Comparison of ENCODE assay signal across 30 mouse cellular contexts in genomic region chr1:136960428-136961012, GRCm38 (mm10). TPM values are rescaled to one million over a fixed set of nuclear protein-coding genes. Genes with fewer than 3 reads are reported as not detected.
DNase-seq lines count a peak whose midpoint lies in the region; ATAC-seq and TF ChIP-seq lines count a peak whose summit lies in the region.
"Had no signal": no experiment of that assay in that cellular context is flagged by ENCODE, and none has a peak within 500 bp of the region (broad histone marks: within the 10 kb centered on the region; RNA-seq: fewer than 3 reads in every experiment).

Gene Nr5a2 (minus strand): TSS chr1:136960448.

- no peak within 1 kb of the TSS for H3K27ac ChIP-seq in midbrain, embryonic 11.5 days (ENCODE audit: low read depth, low read length)
- no peak within 1 kb of the TSS for H3K27ac ChIP-seq in midbrain, postnatal 0 days (ENCODE audit: low read depth, low read length)
- H3K27ac ChIP-seq in intestine, postnatal 0 days (ENCODE audit: low read depth, low read length) = peak within 1 kb of the TSS; percentile 75
- H3K27ac ChIP-seq in liver, embryonic 15.5 days (replicated peaks) = peak within 1 kb of the TSS; percentile 61
- no peak within 1 kb of the TSS for H3K27ac ChIP-seq in forebrain, embryonic 11.5 days (ENCODE audit: low read depth, low read length)
- H3K27ac ChIP-seq: embryonic facial prominence, embryonic 13.5 days; hindbrain, embryonic 10.5 days; hindbrain, postnatal 0 days; limb, embryonic 15.5 days; macrophage had no signal

- ATAC-seq in midbrain, embryonic 11.5 days (ENCODE audit: low FRiP score) = no peak
- ATAC-seq in midbrain, postnatal 0 days (ENCODE audit: low FRiP score) = no peak
- ATAC-seq in intestine, postnatal 0 days = peak; percentile 92
- peak; percentile 80 for ATAC-seq in liver, embryonic 15.5 days (ENCODE audit: insufficient read depth)
- ATAC-seq in forebrain, embryonic 11.5 days (replicated peaks; ENCODE audit: low FRiP score) = no peak
- ATAC-seq: CD4-positive, CD25-positive, alpha-beta regulatory T cell, adult 4 months; forebrain, postnatal 0 days; hindbrain, postnatal 0 days; lung, postnatal 0 days; midbrain, embryonic 16.5 days had no signal

- peaks cover 3% of the 10 kb centered on the region; the same call in 1 of the 2 replicates for H3K4me1 ChIP-seq in midbrain, embryonic 11.5 days (ENCODE audit: control insufficient read depth, insufficient read depth, low read length)
- H3K4me1 ChIP-seq in midbrain, postnatal 0 days (ENCODE audit: insufficient read depth, low read length) = no peaks in the 10 kb centered on the region
- H3K4me1 ChIP-seq in intestine, postnatal 0 days (replicated peaks; ENCODE audit: control insufficient read depth, insufficient read depth, low read length) = no peaks in the 10 kb centered on the region
- no peaks in the 10 kb centered on the region; the same call in 1 of the 2 replicates for H3K4me1 ChIP-seq in liver, embryonic 15.5 days (replicated peaks)
- 0 out of 2 replicates have a peak, but pooled peaks cover 4% of the 10 kb centered on the region for H3K4me1 ChIP-seq in forebrain, embryonic 11.5 days (replicated peaks; ENCODE audit: control insufficient read depth, insufficient read depth, low read length)

- no peak for TF ChIP-seq CTCF in midbrain, postnatal 0 days (IDR thresholded peaks at IDR 0.05)
- TF ChIP-seq CTCF in intestine, postnatal 0 days (IDR thresholded peaks at IDR 0.05; ENCODE audit: low read depth) = no peak

- no peaks in the 10 kb centered on the region for H3K36me3 ChIP-seq in midbrain, embryonic 11.5 days (ENCODE audit: control insufficient read depth, insufficient read depth, low read length)
- H3K36me3 ChIP-seq in midbrain, postnatal 0 days (ENCODE audit: insufficient read depth, low read length) = no peaks in the 10 kb centered on the region
- H3K36me3 ChIP-seq in intestine, postnatal 0 days (ENCODE audit: control insufficient read depth, insufficient read depth) = no peaks in the 10 kb centered on the region
- H3K36me3 ChIP-seq in liver, embryonic 15.5 days (replicated peaks) = no peaks in the 10 kb centered on the region
- H3K36me3 ChIP-seq in forebrain, embryonic 11.5 days (ENCODE audit: control insufficient read depth, insufficient read depth, low read length) = no peaks in the 10 kb centered on the region
- H3K36me3 ChIP-seq: embryonic facial prominence, embryonic 13.5 days; G1E; heart, embryonic 12.5 days; hindbrain, embryonic 10.5 days; limb, embryonic 15.5 days had no signal

- no peak within 1 kb of the TSS for H3K4me3 ChIP-seq in midbrain, embryonic 11.5 days (ENCODE audit: low read depth, low read length)
- no peak within 1 kb of the TSS for H3K4me3 ChIP-seq in midbrain, postnatal 0 days (ENCODE audit: low read depth, low read length)
- peak within 1 kb of the TSS; percentile 25 for H3K4me3 ChIP-seq in intestine, postnatal 0 days (ENCODE audit: low read depth, low read length)
- H3K4me3 ChIP-seq in liver, embryonic 15.5 days (replicated peaks) = peak within 1 kb of the TSS; percentile 32
- no peak within 1 kb of the TSS for H3K4me3 ChIP-seq in forebrain, embryonic 11.5 days (ENCODE audit: low read depth, low read length)
- H3K4me3 ChIP-seq: embryonic facial prominence, embryonic 13.5 days; heart, embryonic 12.5 days; limb, embryonic 15.5 days had no signal

- WGBS in midbrain, embryonic 11.5 days = 76% methylated on average over 4 of the region's 4 CpGs
- WGBS in midbrain, postnatal 0 days = 69% methylated on average over 4 of the region's 4 CpGs
- WGBS in intestine, postnatal 0 days = 27% methylated on average over 4 of the region's 4 CpGs
- 25% methylated on average over 4 of the region's 4 CpGs for WGBS in liver, embryonic 15.5 days (ENCODE audit: insufficient replicate concordance)
- 73% methylated on average over 4 of the region's 4 CpGs for whole genome bisulfite sequencing in forebrain, embryonic 11.5 days

- H3K9ac ChIP-seq in midbrain, embryonic 11.5 days (ENCODE audit: low read length) = no peak within 1 kb of the TSS
- no peak within 1 kb of the TSS for H3K9ac ChIP-seq in midbrain, postnatal 0 days (replicated peaks; ENCODE audit: low read length, poor library complexity, severe bottlenecking)
- no peak within 1 kb of the TSS for H3K9ac ChIP-seq in intestine, postnatal 0 days (ENCODE audit: low read depth, low read length)
- 0 out of 2 replicates have a peak within 1 kb of the TSS, but pooled peaks have one; percentile 1 for H3K9ac ChIP-seq in liver, embryonic 15.5 days
- no peak within 1 kb of the TSS for H3K9ac ChIP-seq in forebrain, embryonic 11.5 days (ENCODE audit: low read length)
- H3K9ac ChIP-seq: embryonic facial prominence, embryonic 13.5 days; forebrain, postnatal 0 days; heart, embryonic 12.5 days; limb, embryonic 15.5 days had no signal

- no peak within 1 kb of the TSS for H3K4me2 ChIP-seq in midbrain, embryonic 11.5 days
- H3K4me2 ChIP-seq in midbrain, postnatal 0 days (ENCODE audit: low read depth, low read length, poor library complexity, severe bottlenecking) = no peak within 1 kb of the TSS
- peak within 1 kb of the TSS; percentile 64 for H3K4me2 ChIP-seq in intestine, postnatal 0 days (replicated peaks; ENCODE audit: low read depth)
- 0 out of 2 replicates have a peak within 1 kb of the TSS, but pooled peaks have one; percentile 50 for H3K4me2 ChIP-seq in liver, embryonic 15.5 days
- no peak within 1 kb of the TSS for H3K4me2 ChIP-seq in forebrain, embryonic 11.5 days (ENCODE audit: low read depth, low read length, severe bottlenecking)
- H3K4me2 ChIP-seq: limb, embryonic 15.5 days had no signal

- H3K9me3 ChIP-seq in midbrain, embryonic 11.5 days (ENCODE audit: control insufficient read depth, low read length) = no peaks in the 10 kb centered on the region
- H3K9me3 ChIP-seq in midbrain, postnatal 0 days (ENCODE audit: low read length) = no peaks in the 10 kb centered on the region
- H3K9me3 ChIP-seq in intestine, postnatal 0 days (ENCODE audit: control insufficient read depth) = no peaks in the 10 kb centered on the region
- H3K9me3 ChIP-seq in liver, embryonic 15.5 days (replicated peaks) = no peaks in the 10 kb centered on the region
- H3K9me3 ChIP-seq in forebrain, embryonic 11.5 days (ENCODE audit: control insufficient read depth, low read length) = no peaks in the 10 kb centered on the region
- H3K9me3 ChIP-seq: embryonic facial prominence, embryonic 13.5 days; heart, embryonic 12.5 days; hindbrain, embryonic 10.5 days; limb, embryonic 15.5 days had no signal

- DNase-seq in midbrain, embryonic 11.5 days (ENCODE audit: low spot score, missing footprints) = peak; percentile 82
- DNase-seq in midbrain, postnatal 0 days (ENCODE audit: low spot score) = no peak
- DNase-seq in yolk sac, embryonic 10.5 days (ENCODE audit: low spot score) = peak; percentile 67
- DNase-seq in forebrain, embryonic 11.5 days (ENCODE audit: low spot score) = no peak
- DNase-seq in right cerebral cortex, postnatal 36 days (ENCODE audit: low spot score in 2 of 2) = no peak
- no peak for DNase-seq in cerebellum, postnatal 10 days
- DNase-seq: adrenal gland, adult 2 months; cerebellum, adult 18-20 months; cerebellum, postnatal 25 days; embryo, embryonic 11 days; forebrain, postnatal 0 days; gastrocnemius, postnatal 25 days; heart, adult 18-20 months; heart, postnatal 10 days; kidney, adult 8-10 months; kidney, postnatal 14 days; left cerebral cortex, postnatal 4 days; thymus, postnatal 14 days had no signal

- H3K27me3 ChIP-seq in midbrain, embryonic 11.5 days (ENCODE audit: control insufficient read depth, insufficient read depth, low read length) = peaks cover 20% of the 10 kb centered on the region
- H3K27me3 ChIP-seq in midbrain, postnatal 0 days (ENCODE audit: insufficient read depth, low read length) = peaks cover 15% of the 10 kb centered on the region; the same call in 1 of the 2 replicates
- no peaks in the 10 kb centered on the region for H3K27me3 ChIP-seq in intestine, postnatal 0 days (replicated peaks; ENCODE audit: control insufficient read depth, insufficient read depth, low read length)
- H3K27me3 ChIP-seq in liver, embryonic 15.5 days = peaks cover 21% of the 10 kb centered on the region
- peaks cover 24% of the 10 kb centered on the region for H3K27me3 ChIP-seq in forebrain, embryonic 11.5 days (ENCODE audit: control insufficient read depth, insufficient read depth, low read length)

RNA-seq across cellular contexts. Expression of gene Nr5a2, which starts in this region (rescaled TPM):
- polyA plus RNA-seq in midbrain, embryonic 11.5 days (2014; fragmentation: Nextera tagmentation; extraction: Ambion mirVana) = 0.40 and 0.52 TPM in 2 replicates
- 2.1 and 2.6 TPM in 2 replicates for total RNA-seq in midbrain, postnatal 0 days (2014; rRNA removed)
- 0.43 and 0.90 TPM in 2 replicates for polyA plus RNA-seq in midbrain, postnatal 0 days (2015; fragmentation: Nextera tagmentation; extraction: Ambion mirVana)
- 3.9 and 4.9 TPM in 2 replicates for polyA plus RNA-seq in intestine, postnatal 0 days (2015; fragmentation: Nextera tagmentation; extraction: Ambion mirVana)
- 2.2 and 2.4 TPM in 2 replicates for polyA plus RNA-seq in liver, embryonic 15.5 days (2015; fragmentation: Nextera tagmentation; extraction: Ambion mirVana)
- polyA plus RNA-seq in forebrain, embryonic 11.5 days (2014; fragmentation: Nextera tagmentation; extraction: Ambion mirVana) = 0.08 and 0.33 TPM in 2 replicates
- polyA plus RNA-seq: G1E, macrophage had no signal

Comparison
In these comparisons a context has a peak if more than half of its experiments do, and no peak if none do; other contexts are left out.
1. Peak in DNase-seq in midbrain, embryonic 11.5 days; RNA of the gene not detected or under 1 TPM.
2. ATAC-seq: peak in intestine, postnatal 0 days (single experiment) and liver, embryonic 15.5 days (single experiment); none in midbrain, embryonic 11.5 days (single experiment), midbrain, postnatal 0 days (single experiment) and forebrain, embryonic 11.5 days (single experiment).
3. H3K27ac ChIP-seq: peak in intestine, postnatal 0 days (single experiment) and liver, embryonic 15.5 days (single experiment); none in midbrain, embryonic 11.5 days (single experiment), midbrain, postnatal 0 days (single experiment) and forebrain, embryonic 11.5 days (single experiment).
4. H3K4me2 ChIP-seq: peak in intestine, postnatal 0 days (single experiment) and liver, embryonic 15.5 days (single experiment); none in midbrain, embryonic 11.5 days (single experiment), midbrain, postnatal 0 days (single experiment) and forebrain, embryonic 11.5 days (single experiment).
5. H3K4me3 ChIP-seq: peak in intestine, postnatal 0 days (single experiment) and liver, embryonic 15.5 days (single experiment); none in midbrain, embryonic 11.5 days (single experiment), midbrain, postnatal 0 days (single experiment) and forebrain, embryonic 11.5 days (single experiment).